ENCODE assay signal across 9 mouse cellular contexts in genomic region chr11:100694926-100695325, GRCm38 (mm10). TPM values are rescaled to one million over a fixed set of nuclear protein-coding genes. Genes with fewer than 3 reads are reported as not detected.
DNase-seq lines count a peak whose midpoint lies in the region; ATAC-seq and TF ChIP-seq lines count a peak whose summit lies in the region.
"Had no signal": no experiment of that assay in that cellular context is flagged by ENCODE, and none has a peak within 500 bp of the region (broad histone marks: within the 10 kb centered on the region; RNA-seq: fewer than 3 reads in every experiment).

No protein-coding gene starts in this region.

- WGBS in midbrain, embryonic 11.5 days: 38% methylated on average over 5 of the region's 5 CpGs
- 34% methylated on average over 5 of the region's 5 CpGs for WGBS in midbrain, embryonic 16.5 days
- 26% methylated on average over 5 of the region's 5 CpGs for WGBS in embryonic facial prominence, embryonic 11.5 days
- 39% methylated on average over 5 of the region's 5 CpGs for WGBS in intestine, postnatal 0 days
- 32% methylated on average over 5 of the region's 5 CpGs for WGBS in lung, postnatal 0 days

- no peak for TF ChIP-seq EP300 in lung, postnatal 0 days (IDR thresholded peaks at IDR 0.05)

- peaks cover 7% of the 10 kb centered on the region; the same call in 1 of the 2 replicates for H3K4me1 ChIP-seq in midbrain, embryonic 11.5 days (ENCODE audit: control insufficient read depth, insufficient read depth, low read length)
- peaks cover 8% of the 10 kb centered on the region; the same call in 1 of the 2 replicates for H3K4me1 ChIP-seq in midbrain, embryonic 16.5 days (ENCODE audit: control insufficient read depth, insufficient read depth, low read length)
- peaks cover 3% of the 10 kb centered on the region; the same call in 1 of the 2 replicates for H3K4me1 ChIP-seq in embryonic facial prominence, embryonic 11.5 days (ENCODE audit: control insufficient read depth, insufficient read depth, low read length)
- H3K4me1 ChIP-seq in intestine, postnatal 0 days (replicated peaks; ENCODE audit: control insufficient read depth, insufficient read depth, low read length): no peaks in the 10 kb centered on the region; the same call in none of the 2 replicates
- peaks cover 5% of the 10 kb centered on the region; the same call in 1 of the 2 replicates for H3K4me1 ChIP-seq in lung, postnatal 0 days (ENCODE audit: insufficient read depth, low read depth, low read length)

- H3K27ac ChIP-seq in midbrain, embryonic 11.5 days (ENCODE audit: low read depth, low read length): no peak overlapping the region
- H3K27ac ChIP-seq in midbrain, embryonic 16.5 days (ENCODE audit: low read length): no peak overlapping the region
- no peak overlapping the region for H3K27ac ChIP-seq in embryonic facial prominence, embryonic 11.5 days (replicated peaks; ENCODE audit: low read depth, low read length)
- H3K27ac ChIP-seq in intestine, postnatal 0 days (ENCODE audit: low read depth, low read length): no peak overlapping the region
- no peak overlapping the region for H3K27ac ChIP-seq in lung, postnatal 0 days (ENCODE audit: low read length)
- H3K27ac ChIP-seq: heart, embryonic 13.5 days had no signal

- peak; percentile 97 for DNase-seq in midbrain, embryonic 11.5 days (ENCODE audit: low spot score, missing footprints)
- DNase-seq in adrenal gland, adult 2 months: peak; percentile 82
- DNase-seq in embryonic facial prominence, embryonic 11.5 days (ENCODE audit: low spot score): peak; percentile 70
- DNase-seq in lung, postnatal 0 days (ENCODE audit: low spot score): peak; percentile 64
- peak; percentile 77 for DNase-seq in right cerebral cortex, postnatal 4 days

- no peak overlapping the region for H3K4me3 ChIP-seq in midbrain, embryonic 11.5 days (ENCODE audit: low read depth, low read length)
- H3K4me3 ChIP-seq in midbrain, embryonic 16.5 days (ENCODE audit: low read depth, low read length): no peak overlapping the region
- H3K4me3 ChIP-seq in embryonic facial prominence, embryonic 11.5 days (ENCODE audit: low read depth, low read length): no peak overlapping the region
- no peak overlapping the region for H3K4me3 ChIP-seq in intestine, postnatal 0 days (ENCODE audit: low read depth, low read length)
- no peak overlapping the region for H3K4me3 ChIP-seq in lung, postnatal 0 days (ENCODE audit: low read depth, low read length)
- H3K4me3 ChIP-seq: heart, embryonic 13.5 days had no signal

- H3K27me3 ChIP-seq in midbrain, embryonic 11.5 days (ENCODE audit: control insufficient read depth, insufficient read depth, low read length): peaks cover 14% of the 10 kb centered on the region
- peaks cover 9% of the 10 kb centered on the region for H3K27me3 ChIP-seq in midbrain, embryonic 16.5 days (ENCODE audit: control insufficient read depth, insufficient read depth, low read depth, low read length)
- H3K27me3 ChIP-seq in embryonic facial prominence, embryonic 11.5 days (ENCODE audit: control insufficient read depth, insufficient read depth, low read length): peaks cover 5% of the 10 kb centered on the region
- no peaks in the 10 kb centered on the region for H3K27me3 ChIP-seq in intestine, postnatal 0 days (replicated peaks; ENCODE audit: control insufficient read depth, insufficient read depth, low read length)
- no peaks in the 10 kb centered on the region for H3K27me3 ChIP-seq in lung, postnatal 0 days (replicated peaks; ENCODE audit: insufficient read depth, low read length)

- ATAC-seq in midbrain, embryonic 11.5 days (ENCODE audit: low FRiP score): no peak
- ATAC-seq in midbrain, embryonic 16.5 days: no peak
- no peak; the same call in 1 of the 2 replicates for ATAC-seq in embryonic facial prominence, embryonic 11.5 days (replicated peaks; ENCODE audit: insufficient number of reproducible peaks, low FRiP score, low TSS enrichment, low read depth)
- ATAC-seq in intestine, postnatal 0 days: no peak
- no peak for ATAC-seq in lung, postnatal 0 days

- peak; percentile 97 for TF ChIP-seq CTCF in intestine, postnatal 0 days (IDR thresholded peaks at IDR 0.05; ENCODE audit: low read depth)
- peak; percentile 94 for TF ChIP-seq CTCF in lung, postnatal 0 days (IDR thresholded peaks at IDR 0.05)

- no peaks in the 10 kb centered on the region for H3K36me3 ChIP-seq in midbrain, embryonic 11.5 days (ENCODE audit: control insufficient read depth, insufficient read depth, low read length)
- H3K36me3 ChIP-seq in midbrain, embryonic 16.5 days (ENCODE audit: control insufficient read depth, insufficient read depth, low read length): no peaks in the 10 kb centered on the region
- no peaks in the 10 kb centered on the region for H3K36me3 ChIP-seq in embryonic facial prominence, embryonic 11.5 days (replicated peaks; ENCODE audit: control insufficient read depth, insufficient read depth, low read depth, low read length)
- peaks cover 8% of the 10 kb centered on the region; the same call in 1 of the 2 replicates for H3K36me3 ChIP-seq in intestine, postnatal 0 days (ENCODE audit: control insufficient read depth, insufficient read depth)
- H3K36me3 ChIP-seq in lung, postnatal 0 days (ENCODE audit: insufficient read depth, low read length): no peaks in the 10 kb centered on the region
- H3K36me3 ChIP-seq: heart, embryonic 13.5 days had no signal

- no peaks in the 10 kb centered on the region for H3K9me3 ChIP-seq in midbrain, embryonic 11.5 days (ENCODE audit: control insufficient read depth, low read length)
- H3K9me3 ChIP-seq in midbrain, embryonic 16.5 days (replicated peaks; ENCODE audit: control insufficient read depth, low read length, poor library complexity, severe bottlenecking): no peaks in the 10 kb centered on the region
- no peaks in the 10 kb centered on the region for H3K9me3 ChIP-seq in embryonic facial prominence, embryonic 11.5 days (replicated peaks; ENCODE audit: control insufficient read depth, low read length)
- no peaks in the 10 kb centered on the region for H3K9me3 ChIP-seq in intestine, postnatal 0 days (ENCODE audit: control insufficient read depth)
- no peaks in the 10 kb centered on the region for H3K9me3 ChIP-seq in lung, postnatal 0 days (ENCODE audit: low read length)
- H3K9me3 ChIP-seq: heart, embryonic 13.5 days had no signal

- no peak overlapping the region for H3K4me2 ChIP-seq in midbrain, embryonic 11.5 days
- H3K4me2 ChIP-seq in midbrain, embryonic 16.5 days (ENCODE audit: low read length): no peak overlapping the region
- H3K4me2 ChIP-seq in embryonic facial prominence, embryonic 11.5 days (ENCODE audit: low read depth, low read length): no peak overlapping the region
- no peak overlapping the region for H3K4me2 ChIP-seq in intestine, postnatal 0 days (replicated peaks; ENCODE audit: low read depth)
- no peak overlapping the region for H3K4me2 ChIP-seq in lung, postnatal 0 days (replicated peaks; ENCODE audit: low read depth, low read length)
- H3K4me2 ChIP-seq: heart, embryonic 13.5 days had no signal

- H3K9ac ChIP-seq in midbrain, embryonic 11.5 days (ENCODE audit: low read length): no peak overlapping the region
- no peak overlapping the region for H3K9ac ChIP-seq in midbrain, embryonic 16.5 days (ENCODE audit: low read depth, low read length)
- H3K9ac ChIP-seq in embryonic facial prominence, embryonic 11.5 days (replicated peaks; ENCODE audit: low read length): no peak overlapping the region
- H3K9ac ChIP-seq in intestine, postnatal 0 days (ENCODE audit: low read depth, low read length): no peak overlapping the region
- no peak overlapping the region for H3K9ac ChIP-seq in lung, postnatal 0 days (replicated peaks; ENCODE audit: low read depth)
- H3K9ac ChIP-seq: heart, embryonic 13.5 days had no signal

RNA-seq across cellular contexts. Expression of gene Zfp385c, which starts 2.7 kb away (rescaled TPM):
- polyA plus RNA-seq in midbrain, embryonic 11.5 days (2014; fragmentation: Nextera tagmentation; extraction: Ambion mirVana): 0.72 TPM in 1 of 2 replicates, not detected in the other
- 0.41 and 0.92 TPM in 2 replicates for polyA plus RNA-seq in midbrain, embryonic 16.5 days (2015; fragmentation: Nextera tagmentation; extraction: Ambion mirVana)
- total RNA-seq in adrenal gland, adult 2 months (2021): under 1 TPM in 1 of 2 experiments, not detected in 1; 0.59 TPM
- polyA plus RNA-seq in adrenal gland, adult 2 months (2012; rRNA removed): 0.75 and 0.84 TPM in 2 replicates
- polyA plus RNA-seq in embryonic facial prominence, embryonic 11.5 days (2014; fragmentation: Nextera tagmentation; extraction: Ambion mirVana): 0.53 and 1.2 TPM in 2 replicates
- polyA plus RNA-seq in intestine, postnatal 0 days (2015; fragmentation: Nextera tagmentation; extraction: Ambion mirVana): 0.09 and 0.20 TPM in 2 replicates
- polyA plus RNA-seq in lung, postnatal 0 days (2015; fragmentation: Nextera tagmentation; extraction: Ambion mirVana): not detected in 2 replicates

RNA-seq across cellular contexts. Expression of gene Dhx58, which starts 9.1 kb away (rescaled TPM):
- 2.0 and 2.1 TPM in 2 replicates for polyA plus RNA-seq in midbrain, embryonic 11.5 days (2014; fragmentation: Nextera tagmentation; extraction: Ambion mirVana)
- polyA plus RNA-seq in midbrain, embryonic 16.5 days (2015; fragmentation: Nextera tagmentation; extraction: Ambion mirVana): 2.8 and 2.9 TPM in 2 replicates
- 10 to 100 TPM; 29.2 to 60.7 TPM for total RNA-seq in adrenal gland, adult 2 months (2021)
- polyA plus RNA-seq in adrenal gland, adult 2 months (2012; rRNA removed): 30.2 and 42.2 TPM in 2 replicates
- 1.2 and 1.8 TPM in 2 replicates for polyA plus RNA-seq in embryonic facial prominence, embryonic 11.5 days (2014; fragmentation: Nextera tagmentation; extraction: Ambion mirVana)
- 9.8 and 10.0 TPM in 2 replicates for polyA plus RNA-seq in intestine, postnatal 0 days (2015; fragmentation: Nextera tagmentation; extraction: Ambion mirVana)
- polyA plus RNA-seq in lung, postnatal 0 days (2015; fragmentation: Nextera tagmentation; extraction: Ambion mirVana): 3.1 and 3.3 TPM in 2 replicates

RNA-seq across cellular contexts. Expression of gene Kat2a, which starts 17.3 kb away (rescaled TPM):
- polyA plus RNA-seq in midbrain, embryonic 11.5 days (2014; fragmentation: Nextera tagmentation; extraction: Ambion mirVana): 44.4 and 57.2 TPM in 2 replicates
- polyA plus RNA-seq in midbrain, embryonic 16.5 days (2015; fragmentation: Nextera tagmentation; extraction: Ambion mirVana): 64.9 and 65.9 TPM in 2 replicates
- 10 to 100 TPM; 42.5 to 42.6 TPM for total RNA-seq in adrenal gland, adult 2 months (2021)
- polyA plus RNA-seq in adrenal gland, adult 2 months (2012; rRNA removed): 73.5 and 85.1 TPM in 2 replicates
- polyA plus RNA-seq in embryonic facial prominence, embryonic 11.5 days (2014; fragmentation: Nextera tagmentation; extraction: Ambion mirVana): 49.9 and 55.9 TPM in 2 replicates
- polyA plus RNA-seq in intestine, postnatal 0 days (2015; fragmentation: Nextera tagmentation; extraction: Ambion mirVana): 11.8 and 12.3 TPM in 2 replicates
- 14.2 and 14.5 TPM in 2 replicates for polyA plus RNA-seq in lung, postnatal 0 days (2015; fragmentation: Nextera tagmentation; extraction: Ambion mirVana)

RNA-seq across cellular contexts. Expression of gene Hspb9, which starts 18.7 kb away (rescaled TPM):
- polyA plus RNA-seq in midbrain, embryonic 11.5 days (2014; fragmentation: Nextera tagmentation; extraction: Ambion mirVana): 0.47 and 0.52 TPM in 2 replicates
- 0.34 TPM in 1 of 2 replicates, not detected in the other for polyA plus RNA-seq in midbrain, embryonic 16.5 days (2015; fragmentation: Nextera tagmentation; extraction: Ambion mirVana)
- total RNA-seq in adrenal gland, adult 2 months (2021): not detected
- not detected in 2 replicates for polyA plus RNA-seq in adrenal gland, adult 2 months (2012; rRNA removed)
- polyA plus RNA-seq in embryonic facial prominence, embryonic 11.5 days (2014; fragmentation: Nextera tagmentation; extraction: Ambion mirVana): not detected in 2 replicates
- 0.44 and 0.65 TPM in 2 replicates for polyA plus RNA-seq in intestine, postnatal 0 days (2015; fragmentation: Nextera tagmentation; extraction: Ambion mirVana)
- 0.51 TPM in 1 of 2 replicates, not detected in the other for polyA plus RNA-seq in lung, postnatal 0 days (2015; fragmentation: Nextera tagmentation; extraction: Ambion mirVana)
- polyA plus RNA-seq: neural tube, embryonic 14.5 days had no signal

RNA-seq across cellular contexts. Expression of gene Rab5c, which starts 43.1 kb away (rescaled TPM):
- polyA plus RNA-seq in midbrain, embryonic 11.5 days (2014; fragmentation: Nextera tagmentation; extraction: Ambion mirVana): 83.6 and 85.0 TPM in 2 replicates
- polyA plus RNA-seq in midbrain, embryonic 16.5 days (2015; fragmentation: Nextera tagmentation; extraction: Ambion mirVana): 41.1 and 43.3 TPM in 2 replicates
- 100 to 1,000 TPM; 191 to 196 TPM for total RNA-seq in adrenal gland, adult 2 months (2021)
- 201 and 238 TPM in 2 replicates for polyA plus RNA-seq in adrenal gland, adult 2 months (2012; rRNA removed)
- polyA plus RNA-seq in embryonic facial prominence, embryonic 11.5 days (2014; fragmentation: Nextera tagmentation; extraction: Ambion mirVana): 76.6 and 86.1 TPM in 2 replicates
- polyA plus RNA-seq in intestine, postnatal 0 days (2015; fragmentation: Nextera tagmentation; extraction: Ambion mirVana): 62.2 and 62.7 TPM in 2 replicates
- 25.3 and 30.4 TPM in 2 replicates for polyA plus RNA-seq in lung, postnatal 0 days (2015; fragmentation: Nextera tagmentation; extraction: Ambion mirVana)
